Mouse (Mus musculus) lung, embryonic 14.5 days (tissue): ENCODE measurements around the gene Senp2. TPM values are rescaled to one million over a fixed set of nuclear protein-coding genes. Genes with fewer than 3 reads are reported as not detected.

Source experiments
- ATAC-seq: fragments of 200-750 bp; cut with Nextera tagmentation; 2 replicates; pipeline ENCODE4 v1.8.0; 2017; ENCODE audit warnings: mild to moderate bottlenecking, moderate TSS enrichment, moderate library complexity; ENCODE audit not compliant: insufficient read depth
- DNase-seq: peaks from one replicate; pipeline ENCODE4 v3.0.0-alpha.2; 2015
- H3K27ac ChIP-seq: fragments of 300-500 bp; sonication (generic); 2 replicates; pipeline ENCODE4 v1.5.1; 2014; ENCODE audit warnings: low read depth, mild to moderate bottlenecking, moderate library complexity
- H3K27me3 ChIP-seq: fragments of 300-500 bp; sonication (generic); 2 replicates; pipeline ENCODE4 v1.6.1; 2014; ENCODE audit warnings: low read length, control low read depth; ENCODE audit not compliant: insufficient read depth
- H3K36me3 ChIP-seq: fragments of 300-500 bp; sonication (generic); 2 replicates; pipeline ENCODE4 v1.6.1; 2014; ENCODE audit warnings: control low read depth; ENCODE audit not compliant: insufficient read depth
- H3K4me1 ChIP-seq: fragments of 300-500 bp; sonication (generic); 2 replicates; pipeline ENCODE4 v1.6.1; 2014; ENCODE audit warnings: antibody characterized with exemption, control low read depth; ENCODE audit not compliant: insufficient read depth
- H3K4me2 ChIP-seq: fragments of 300-500 bp; sonication (generic); 2 replicates; pipeline ENCODE4 v1.6.1; 2014; ENCODE audit warnings: mild to moderate bottlenecking
- H3K4me3 ChIP-seq: fragments of 300-500 bp; sonication (generic); 2 replicates; pipeline ENCODE4 v1.5.1; 2014; ENCODE audit warnings: low read depth, low read length
- H3K9ac ChIP-seq: fragments of 300-500 bp; sonication (generic); 2 replicates; pipeline ENCODE4 v1.6.1; 2014
- H3K9me3 ChIP-seq: fragments of 300-500 bp; sonication (generic); 2 replicates; pipeline ENCODE4 v1.6.1; 2016; ENCODE audit warnings: low read depth, low read length, control low read depth
- CTCF ChIP-seq: IDR thresholded peaks from 2 replicates; pipeline ENCODE4 v1.5.1; 2016; ENCODE audit warnings: antibody characterized with exemption, low read depth
- WGBS: fragments of 180-500 bp; shearing (Covaris S2); extraction: QIAGEN DNeasy Blood & Tissue Kit; methylation state at CpG from one replicate; pipeline ENCODE4 v1.1.7; 2014; 5-methylcytosine and 5-hydroxymethylcytosine counted together
- polyA plus RNA-seq: library from polyadenylated mRNA; unstranded; fragments of >200 nt; fragmentation: Nextera tagmentation; extraction: Ambion mirVana; gene quantifications from 2 replicates; pipeline ENCODE4 v1.2.1, GENCODE M21; 2014

Gene Senp2
- polyA plus RNA-seq = 52.7 and 53.1 TPM in 2 replicates

DNA sequence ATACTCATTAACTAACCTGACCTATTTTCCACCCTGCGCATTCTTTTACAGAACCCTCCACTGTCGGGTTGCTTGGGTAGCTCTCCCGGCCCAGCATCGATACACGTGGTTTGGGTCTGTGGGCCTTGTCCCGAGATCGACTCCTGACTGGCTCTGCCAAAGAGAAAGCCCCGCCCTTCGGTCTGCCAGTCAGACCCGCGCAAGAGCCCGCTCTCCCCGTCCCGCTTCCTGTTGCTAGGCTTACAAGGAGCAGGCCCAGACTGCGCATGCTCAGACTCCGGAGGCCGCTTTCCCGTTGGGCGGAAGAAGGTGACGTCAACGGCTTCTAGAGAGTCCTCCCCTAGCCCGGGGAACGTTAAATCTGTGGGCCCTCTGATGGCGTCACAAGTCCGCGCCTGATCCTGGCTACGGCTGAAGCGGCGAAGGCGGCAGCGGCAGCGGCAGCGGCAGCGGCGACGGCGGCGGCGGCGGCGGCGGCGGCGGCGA is at the start of gene Senp2:
Gene Senp2 (plus strand): TSS at position 386 of the 486 bp plus-strand sequence.
- WGBS = under 1% methylated on average over 45 of the region's 45 CpGs
- peak; percentile 99 for ATAC-seq
- Histone ChIP-seq H3K27ac (peak within 1 kb of the TSS; percentile 73), H3K4me2 (peak within 1 kb of the TSS; percentile 70), H3K4me1 (no peaks in the 10 kb centered on the region), H3K36me3 (0 out of 2 replicates have a peak, but pooled peaks cover 3% of the 10 kb centered on the region), H3K4me3 (peak within 1 kb of the TSS; percentile 97), H3K27me3 (no peaks in the 10 kb centered on the region), H3K9ac (peak within 1 kb of the TSS; percentile 94), H3K9me3 (no peaks in the 10 kb centered on the region)
- no peak for TF ChIP-seq CTCF
- DNase-seq = peak; percentile 100

GRCm38 (mm10) chr16:21965576-21965975 is 43.7 kb upstream of the Senp2 start:
- WGBS = 62% methylated on average over 3 of the region's 3 CpGs
- Histone ChIP-seq H3K36me3 (no peaks in the 10 kb centered on the region), H3K4me1 (no peaks in the 10 kb centered on the region), H3K9me3 (no peaks in the 10 kb centered on the region; the same call in 1 of the 2 replicates), H3K27ac (no peak overlapping the region), H3K27me3 (no peaks in the 10 kb centered on the region), H3K9ac (no peak overlapping the region), H3K4me2 (no peak overlapping the region), H3K4me3 (no peak overlapping the region)
- no peak for ATAC-seq
- DNase-seq = no peak
- no peak for TF ChIP-seq CTCF

DNA sequence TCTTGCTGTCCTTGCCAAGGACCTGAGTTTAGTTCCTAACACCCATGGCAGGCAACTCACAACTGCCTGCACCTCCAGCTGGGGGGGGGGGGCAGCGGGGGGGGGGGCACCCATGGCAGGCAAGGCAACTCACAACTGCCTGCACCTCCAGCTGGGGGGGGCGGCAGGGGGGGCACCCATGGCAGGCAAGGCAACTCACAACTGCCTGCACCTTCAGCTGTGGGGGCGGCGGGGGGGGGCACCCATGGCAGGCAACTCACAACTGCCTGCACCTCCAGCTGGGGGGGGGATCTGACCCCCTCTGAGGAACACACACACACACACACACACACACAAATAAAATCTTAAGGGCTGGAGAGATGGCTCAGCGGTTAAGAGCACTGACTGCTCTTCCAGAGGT is 39.4 kb upstream of the Senp2 start:
- 82% methylated on average over 5 of the region's 5 CpGs for WGBS
- H3K4me3 ChIP-seq = no peak overlapping the region
- no peak overlapping the region for H3K27ac ChIP-seq
- ATAC-seq = no peak
- no peaks in the 10 kb centered on the region; the same call in 1 of the 2 replicates for H3K9me3 ChIP-seq
- no peaks in the 10 kb centered on the region for H3K27me3 ChIP-seq
- no peaks in the 10 kb centered on the region for H3K36me3 ChIP-seq
- TF ChIP-seq CTCF = no peak
- no peak for DNase-seq
- no peak overlapping the region for H3K9ac ChIP-seq
- H3K4me2 ChIP-seq = no peak overlapping the region
- H3K4me1 ChIP-seq = no peaks in the 10 kb centered on the region

- ATAC-seq = no peak
- H3K4me3 ChIP-seq = no peak overlapping the region
- WGBS = 74% methylated on average over 6 of the region's 6 CpGs
These were observed 38.7 kb upstream of the Senp2 start for GRCm38 (mm10) chr16:21970536-21970935.

DNA sequence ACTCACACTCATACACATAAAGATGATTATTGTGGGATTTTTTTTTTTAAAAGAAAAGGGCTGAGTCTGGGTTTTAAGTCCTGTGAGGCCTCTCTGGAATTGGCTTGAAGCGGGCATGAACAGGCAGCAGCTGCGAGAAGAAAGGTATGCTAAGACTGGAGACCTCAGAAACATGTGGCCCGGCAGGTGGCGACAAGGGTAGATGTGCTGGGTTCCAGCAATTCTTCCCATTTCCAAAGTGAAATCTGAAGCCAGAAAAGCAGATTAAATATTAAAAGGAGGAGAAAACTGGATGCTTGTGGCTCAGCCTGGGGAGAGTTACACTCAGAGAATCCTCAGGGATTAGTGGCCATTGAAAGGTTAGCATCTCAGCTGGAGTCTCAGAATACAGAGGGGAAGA is 37.8 kb upstream of the Senp2 start:
- H3K9me3 ChIP-seq = no peaks in the 10 kb centered on the region; the same call in 1 of the 2 replicates
- H3K27ac ChIP-seq = no peak overlapping the region
- 0 out of 2 replicates have a peak, but pooled peaks have one; percentile 3 for TF ChIP-seq CTCF
- no peak overlapping the region for H3K4me3 ChIP-seq
- H3K9ac ChIP-seq = no peak overlapping the region
- no peak for ATAC-seq
- no peak overlapping the region for H3K4me2 ChIP-seq
- no peaks in the 10 kb centered on the region for H3K27me3 ChIP-seq
- WGBS = 52% methylated on average over 4 of the region's 4 CpGs
- H3K36me3 ChIP-seq = no peaks in the 10 kb centered on the region
- peak; percentile 19 for DNase-seq
- no peaks in the 10 kb centered on the region for H3K4me1 ChIP-seq

More at GRCm38 (mm10) chr16:21970536-21970935, 38.7 kb upstream of the Senp2 start:
- H3K27ac ChIP-seq = no peak overlapping the region
- no peaks in the 10 kb centered on the region for H3K4me1 ChIP-seq
- no peak for DNase-seq
- no peak for TF ChIP-seq CTCF
- H3K9me3 ChIP-seq = no peaks in the 10 kb centered on the region; the same call in 1 of the 2 replicates
- no peaks in the 10 kb centered on the region for H3K36me3 ChIP-seq
- no peak overlapping the region for H3K9ac ChIP-seq
- H3K27me3 ChIP-seq = no peaks in the 10 kb centered on the region
- no peak overlapping the region for H3K4me2 ChIP-seq

GRCm38 (mm10) chr16:21976203-21976602 is 33.1 kb upstream of the Senp2 start:
- Histone ChIP-seq H3K4me1 (no peaks in the 10 kb centered on the region), H3K4me3 (no peak overlapping the region), H3K9ac (no peak overlapping the region; the same call in 1 of the 2 replicates), H3K27ac (no peak overlapping the region), H3K4me2 (peak overlapping the region; percentile 41), H3K36me3 (no peaks in the 10 kb centered on the region), H3K9me3 (no peaks in the 10 kb centered on the region), H3K27me3 (no peaks in the 10 kb centered on the region)
- DNase-seq (peak; percentile 19), ATAC-seq (no peak)
- WGBS = 3% methylated on average over 16 of the region's 16 CpGs
- no peak for TF ChIP-seq CTCF

GRCm38 (mm10) chr16:21977347-21977746 is 31.9 kb upstream of the Senp2 start:
- Histone ChIP-seq H3K4me2 (no peak overlapping the region), H3K9me3 (no peaks in the 10 kb centered on the region), H3K27ac (no peak overlapping the region), H3K36me3 (no peaks in the 10 kb centered on the region), H3K27me3 (no peaks in the 10 kb centered on the region), H3K4me1 (no peaks in the 10 kb centered on the region), H3K9ac (no peak overlapping the region), H3K4me3 (no peak overlapping the region)
- DNase-seq (no peak), ATAC-seq (no peak)
- 68% methylated on average over 5 of the region's 5 CpGs for WGBS
- no peak for TF ChIP-seq CTCF
